Mouse (Mus musculus) limb, embryonic 11.5 days (tissue): ENCODE measurements around the gene Gfod1. TPM values are rescaled to one million over a fixed set of nuclear protein-coding genes. Genes with fewer than 3 reads are reported as not detected.
A peak's percentile ranks its signal among the peaks of the same experiment; 100 is the strongest.

ENCODE experiments used
- ATAC-seq: fragments of 200-750 bp; cut with Nextera tagmentation; 2 replicates; pipeline ENCODE4 v1.8.0; 2017; ENCODE audit warnings: low read depth; ENCODE audit not compliant: insufficient number of reproducible peaks, low FRiP score, low TSS enrichment
- DNase-seq: peaks from one replicate; pipeline ENCODE4 v3.0.0-alpha.2; 2015; ENCODE audit warnings: low spot score
- H3K27ac ChIP-seq: fragments of 300-500 bp; sonication (generic); replicated peaks from 2 replicates; pipeline ENCODE4 v1.5.1; 2014; ENCODE audit warnings: low read depth, mild to moderate bottlenecking, low read length
- H3K27me3 ChIP-seq: fragments of 300-500 bp; sonication (generic); 2 replicates; pipeline ENCODE4 v1.6.1; 2014; ENCODE audit warnings: mild to moderate bottlenecking, low read length, mixed read lengths; ENCODE audit not compliant: control insufficient read depth, insufficient read depth
- H3K36me3 ChIP-seq: fragments of 300-500 bp; sonication (generic); 2 replicates; pipeline ENCODE4 v1.6.1; 2014; ENCODE audit warnings: mild to moderate bottlenecking, low read length, moderate library complexity, mixed read lengths; ENCODE audit not compliant: control insufficient read depth, insufficient read depth
- H3K4me1 ChIP-seq: fragments of 300-500 bp; sonication (generic); 2 replicates; pipeline ENCODE4 v1.6.1; 2014; ENCODE audit warnings: low read length, mixed read lengths; ENCODE audit not compliant: control insufficient read depth, insufficient read depth
- H3K4me2 ChIP-seq: fragments of 300-500 bp; sonication (generic); 2 replicates; pipeline ENCODE4 v1.6.1; 2014; ENCODE audit warnings: low read depth, mild to moderate bottlenecking, moderate library complexity; ENCODE audit not compliant: severe bottlenecking
- H3K4me3 ChIP-seq: fragments of 300-500 bp; sonication (generic); 2 replicates; pipeline ENCODE4 v1.5.1; 2014; ENCODE audit warnings: low read depth, low read length
- H3K9ac ChIP-seq: fragments of 300-500 bp; sonication (generic); 2 replicates; pipeline ENCODE4 v1.6.1; 2014; ENCODE audit warnings: mild to moderate bottlenecking, low read length
- H3K9me3 ChIP-seq: fragments of 300-500 bp; sonication (generic); 2 replicates; pipeline ENCODE4 v1.6.1; 2016; ENCODE audit warnings: low read length; ENCODE audit not compliant: control insufficient read depth
- WGBS: fragments of 180-500 bp; shearing (Covaris S2); extraction: QIAGEN DNeasy Blood & Tissue Kit; methylation state at CpG from one replicate; pipeline ENCODE4 v1.1.7; 2014; 5-methylcytosine and 5-hydroxymethylcytosine counted together
- polyA plus RNA-seq: library from polyadenylated mRNA; unstranded; fragments of >200 nt; fragmentation: Nextera tagmentation; extraction: Ambion mirVana; gene quantifications from 2 replicates; pipeline ENCODE4 v1.2.1, GENCODE M21; 2014

Gene Gfod1
- polyA plus RNA-seq, 1 experiment from 2014 or later: 0.31 TPM

- Histone ChIP-seq H3K27me3 (no peaks in the 10 kb centered on the region), H3K9ac (no peak overlapping the region), H3K4me1 (peaks cover 6% of the 10 kb centered on the region; the same call in 1 of the 2 replicates), H3K9me3 (no peaks in the 10 kb centered on the region), H3K27ac (no peak overlapping the region), H3K36me3 (no peaks in the 10 kb centered on the region), H3K4me2 (no peak overlapping the region), H3K4me3 (no peak overlapping the region)
- ATAC-seq: no peak
- DNase-seq: no peak
- 67% methylated on average over 16 of the region's 16 CpGs for WGBS
These were observed 95.0 kb downstream of the Gfod1 start for GRCm38 (mm10) chr13:43208914-43209439.

GRCm38 (mm10) chr13:43206118-43206683 is 97.8 kb downstream of the Gfod1 start:
- no peak for DNase-seq
- WGBS: 91% methylated on average over 12 of the region's 12 CpGs
- Histone ChIP-seq H3K4me2 (no peak overlapping the region), H3K4me1 (peaks cover 6% of the 10 kb centered on the region; the same call in 1 of the 2 replicates), H3K27me3 (no peaks in the 10 kb centered on the region), H3K9ac (no peak overlapping the region), H3K4me3 (no peak overlapping the region), H3K27ac (no peak overlapping the region), H3K36me3 (no peaks in the 10 kb centered on the region), H3K9me3 (no peaks in the 10 kb centered on the region)
- ATAC-seq: no peak

GRCm38 (mm10) chr13:43203641-43204040 is 100.3 kb downstream of the Gfod1 start:
- DNase-seq: no peak
- Histone ChIP-seq H3K4me3 (no peak overlapping the region), H3K36me3 (no peaks in the 10 kb centered on the region), H3K27ac (no peak overlapping the region), H3K9ac (no peak overlapping the region), H3K9me3 (no peaks in the 10 kb centered on the region), H3K4me2 (no peak overlapping the region), H3K4me1 (no peaks in the 10 kb centered on the region), H3K27me3 (no peaks in the 10 kb centered on the region)
- WGBS: 70% methylated on average over 5 of the region's 5 CpGs
- no peak for ATAC-seq

GRCm38 (mm10) chr13:43203234-43203633 is 100.7 kb downstream of the Gfod1 start:
- WGBS: 85% methylated on average over 7 of the region's 7 CpGs
- Histone ChIP-seq H3K27ac (no peak overlapping the region), H3K4me1 (no peaks in the 10 kb centered on the region), H3K9ac (no peak overlapping the region), H3K4me2 (no peak overlapping the region), H3K9me3 (no peaks in the 10 kb centered on the region), H3K36me3 (no peaks in the 10 kb centered on the region), H3K4me3 (no peak overlapping the region), H3K27me3 (no peaks in the 10 kb centered on the region)
- ATAC-seq (no peak), DNase-seq (no peak)

- no peak overlapping the region for H3K4me2 ChIP-seq
- H3K27ac ChIP-seq: no peak overlapping the region
- no peaks in the 10 kb centered on the region for H3K36me3 ChIP-seq
- no peak overlapping the region for H3K4me3 ChIP-seq
- no peaks in the 10 kb centered on the region for H3K27me3 ChIP-seq
- ATAC-seq (no peak), DNase-seq (no peak)
- no peaks in the 10 kb centered on the region for H3K9me3 ChIP-seq
- H3K9ac ChIP-seq: no peak overlapping the region
- whole genome bisulfite sequencing: 90% methylated on average over 10 of the region's 10 CpGs
- H3K4me1 ChIP-seq: no peaks in the 10 kb centered on the region
These were observed 101.6 kb downstream of the Gfod1 start for GRCm38 (mm10) chr13:43202351-43202750.

GRCm38 (mm10) chr13:43201033-43201432 is 102.9 kb downstream of the Gfod1 start:
- Histone ChIP-seq H3K4me1 (no peaks in the 10 kb centered on the region), H3K9me3 (no peaks in the 10 kb centered on the region)
- ATAC-seq: no peak

GRCm38 (mm10) chr13:43200473-43200872 is 103.5 kb downstream of the Gfod1 start:
- Histone ChIP-seq H3K4me3 (no peak overlapping the region), H3K27ac (no peak overlapping the region), H3K9me3 (no peaks in the 10 kb centered on the region), H3K9ac (no peak overlapping the region), H3K4me2 (no peak overlapping the region), H3K4me1 (no peaks in the 10 kb centered on the region), H3K27me3 (no peaks in the 10 kb centered on the region), H3K36me3 (no peaks in the 10 kb centered on the region)
- ATAC-seq (no peak), DNase-seq (no peak)
- WGBS: 70% methylated on average over 22 of the region's 22 CpGs

More at GRCm38 (mm10) chr13:43201033-43201432, 102.9 kb downstream of the Gfod1 start:
- Histone ChIP-seq H3K9ac (no peak overlapping the region), H3K27me3 (no peaks in the 10 kb centered on the region), H3K4me2 (no peak overlapping the region), H3K36me3 (no peaks in the 10 kb centered on the region), H3K4me3 (no peak overlapping the region), H3K27ac (no peak overlapping the region)
- 40% methylated on average over 22 of the region's 22 CpGs for WGBS
- DNase-seq: peak; percentile 70

GRCm38 (mm10) chr13:43199749-43200148 is 104.2 kb downstream of the Gfod1 start:
- Histone ChIP-seq H3K36me3 (no peaks in the 10 kb centered on the region), H3K4me2 (no peak overlapping the region), H3K4me1 (no peaks in the 10 kb centered on the region), H3K9me3 (no peaks in the 10 kb centered on the region), H3K9ac (no peak overlapping the region), H3K4me3 (no peak overlapping the region), H3K27ac (no peak overlapping the region), H3K27me3 (no peaks in the 10 kb centered on the region)
- ATAC-seq: no peak
- no peak for DNase-seq
- WGBS: 70% methylated on average over 5 of the region's 5 CpGs

GRCm38 (mm10) chr13:43199282-43199681 is 104.7 kb downstream of the Gfod1 start:
- ATAC-seq (no peak), DNase-seq (no peak)
- Histone ChIP-seq H3K9ac (no peak overlapping the region), H3K9me3 (no peaks in the 10 kb centered on the region), H3K4me1 (no peaks in the 10 kb centered on the region), H3K27me3 (no peaks in the 10 kb centered on the region), H3K36me3 (no peaks in the 10 kb centered on the region), H3K4me3 (no peak overlapping the region), H3K4me2 (no peak overlapping the region), H3K27ac (no peak overlapping the region)
- WGBS: 90% methylated on average over 7 of the region's 7 CpGs
